Mouse (Mus musculus) MEL (cell line): ENCODE measurements at regions not wholly inside any gene's neighbourhood (a gene's known extent, or its start where the extent isn't known, plus 50 kb on each side); places are given as distances from the start of the nearest gene placed in this dataset.
A peak's percentile ranks its signal among the peaks of the same experiment; 100 is the strongest.

Experiments used
- DNase-seq: peaks from one replicate; pipeline ENCODE4 v3.0.0; 2011; ENCODE audit warnings: low read depth, low spot score
- H3K27ac ChIP-seq: 2 replicates; pipeline ENCODE4 v1.5.1; 2012; ENCODE audit warnings: low read depth, mild to moderate bottlenecking, control low read depth, low read length, moderate library complexity; ENCODE audit not compliant: control insufficient read depth
- H3K27me3 ChIP-seq, 2 experiments: fragments of 150-350 bp in 1 of 2; sonication (generic) in 1 of 2; 2 replicates each; pipeline ENCODE4 v1.6.1; 2012; ENCODE audit warnings: low read length in 2 of 2, mild to moderate bottlenecking in 2 of 2, improper control_type of control experiment in 1 of 2, moderate library complexity in 1 of 2; ENCODE audit not compliant: insufficient read depth in 2 of 2, control insufficient read depth in 1 of 2
- H3K36me3 ChIP-seq, 2 experiments: 2 replicates each; pipeline ENCODE4 v1.6.1; 2012 to 2014; ENCODE audit warnings: low read length in 2 of 2, improper control_type of control experiment in 1 of 2, inconsistent platforms in 1 of 2, mild to moderate bottlenecking in 1 of 2; ENCODE audit not compliant: insufficient read depth in 2 of 2, control insufficient read depth in 1 of 2
- H3K4me1 ChIP-seq, 2 experiments: fragments of 150-350 bp in 1 of 2; sonication (generic) in 1 of 2; 2 replicates each; pipeline ENCODE4 v1.6.1; 2012; ENCODE audit warnings: low read length in 2 of 2, improper control_type of control experiment in 1 of 2, mild to moderate bottlenecking in 1 of 2; ENCODE audit not compliant: insufficient read depth in 2 of 2, control insufficient read depth in 1 of 2
- H3K4me3 ChIP-seq, 2 experiments: fragments of 150-350 bp in 1 of 2; sonication (generic) in 1 of 2; 2 replicates each; pipeline ENCODE4 v1.5.1; 2012; ENCODE audit warnings: low read depth in 2 of 2, low read length in 2 of 2, mild to moderate bottlenecking in 2 of 2, moderate library complexity in 2 of 2, control low read depth in 1 of 2, improper control_type of control experiment in 1 of 2; ENCODE audit not compliant: control insufficient read depth in 1 of 2, insufficient read depth in 1 of 2
- H3K79me2 ChIP-seq: 2 replicates; pipeline ENCODE4 v1.6.1; 2012; ENCODE audit warnings: mild to moderate bottlenecking, low read length, moderate library complexity; ENCODE audit not compliant: control insufficient read depth, poor library complexity, insufficient read depth
- H3K9ac ChIP-seq: 2 replicates; pipeline ENCODE4 v1.6.1; 2012; ENCODE audit warnings: low read depth, mild to moderate bottlenecking, control low read depth, low read length, moderate library complexity; ENCODE audit not compliant: control insufficient read depth, poor library complexity, severe bottlenecking
- H3K9me3 ChIP-seq: fragments of 150-350 bp; sonication (generic); replicated peaks from 2 replicates; pipeline ENCODE4 v1.6.1; 2012; ENCODE audit warnings: mild to moderate bottlenecking, low read length, improper control_type of control experiment, moderate library complexity; ENCODE audit not compliant: insufficient read depth
- CHD2 ChIP-seq: IDR thresholded peaks from 2 replicates; pipeline ENCODE4 v1.6.1; 2011; ENCODE audit warnings: low read length, improper control_type of control experiment
- CTCF ChIP-seq, 3 experiments: IDR thresholded peaks in 2 of 3; conservative IDR thresholded peaks in 1 of 3; 2 replicates each; pipeline ENCODE4 v1.5.1; 2011 to 2012; ENCODE audit warnings: low read length in 3 of 3, low read depth in 2 of 3, mild to moderate bottlenecking in 2 of 3, improper control_type of control experiment in 1 of 3, inconsistent platforms in 1 of 3, mixed read lengths in 1 of 3, moderate library complexity in 1 of 3; ENCODE audit not compliant: control insufficient read depth in 1 of 3, insufficient read depth in 1 of 3, poor library complexity in 1 of 3, severe bottlenecking in 1 of 3
- E2F4 ChIP-seq: IDR thresholded peaks from 2 replicates; pipeline ENCODE4 v1.6.1; 2011; ENCODE audit warnings: low read depth, low read length, improper control_type of control experiment, borderline replicate concordance
- ELF1 ChIP-seq: IDR thresholded peaks from 2 replicates; pipeline ENCODE4 v1.6.1; 2014; ENCODE audit warnings: low read depth, mild to moderate bottlenecking, inconsistent platforms, low read length, improper control_type of control experiment, moderate library complexity
- ETS1 ChIP-seq: IDR thresholded peaks from 2 replicates; pipeline ENCODE4 v1.6.1; 2012; ENCODE audit warnings: low read depth, mild to moderate bottlenecking, inconsistent platforms, low read length, improper control_type of control experiment, moderate library complexity
- GABPA ChIP-seq: IDR thresholded peaks from 2 replicates; pipeline ENCODE4 v1.6.1; 2012; ENCODE audit warnings: low read depth, mild to moderate bottlenecking, inconsistent platforms, low read length, improper control_type of control experiment, moderate library complexity
- JUND ChIP-seq: IDR thresholded peaks from 2 replicates; pipeline ENCODE4 v1.6.1; 2011; ENCODE audit warnings: low read depth, mild to moderate bottlenecking, improper control_type of control experiment, low read length
- MXI1 ChIP-seq: IDR thresholded peaks from 2 replicates; pipeline ENCODE4 v1.6.1; 2011; ENCODE audit warnings: mild to moderate bottlenecking, low read depth, low read length, improper control_type of control experiment
- MYC ChIP-seq: IDR thresholded peaks from 2 replicates; pipeline ENCODE4 v1.6.1; 2011; ENCODE audit warnings: low read depth, mild to moderate bottlenecking, low read length, improper control_type of control experiment, moderate library complexity
- NRF1 ChIP-seq: IDR thresholded peaks from 2 replicates; pipeline ENCODE4 v1.6.1; 2014; ENCODE audit warnings: low read depth, mild to moderate bottlenecking, inconsistent platforms, low read length, improper control_type of control experiment, moderate library complexity; ENCODE audit not compliant: poor library complexity, insufficient read depth, severe bottlenecking
- POLR2A ChIP-seq, 2 experiments: IDR thresholded peaks; 2 replicates each; pipeline ENCODE4 v1.6.1; 2011 to 2012; ENCODE audit warnings: low read length in 2 of 2, mild to moderate bottlenecking in 2 of 2, control low read depth in 1 of 2, improper control_type of control experiment in 1 of 2, low read depth in 1 of 2, moderate library complexity in 1 of 2; ENCODE audit not compliant: control insufficient read depth in 1 of 2, insufficient read depth in 1 of 2, poor library complexity in 1 of 2
- POLR2AphosphoS2 ChIP-seq: IDR thresholded peaks from 2 replicates; pipeline ENCODE4 v1.6.1; 2011; ENCODE audit warnings: low read length, improper control_type of control experiment
- POLR2AphosphoS5 ChIP-seq: IDR thresholded peaks from 2 replicates; pipeline ENCODE4 v1.6.1; 2012; ENCODE audit warnings: low read depth, borderline replicate concordance, mild to moderate bottlenecking, inconsistent platforms, low read length, moderate library complexity, mixed read lengths
- RAD21 ChIP-seq: IDR thresholded peaks from 2 replicates; pipeline ENCODE4 v1.6.1; 2011; ENCODE audit warnings: mild to moderate bottlenecking, low read depth, low read length, improper control_type of control experiment
- TBP ChIP-seq: IDR thresholded peaks from 2 replicates; pipeline ENCODE4 v1.8.0; 2011; ENCODE audit warnings: low read depth, low read length, improper control_type of control experiment
- UBTF ChIP-seq: IDR thresholded peaks from 2 replicates; pipeline ENCODE4 v1.6.1; 2012; ENCODE audit warnings: low read depth, mild to moderate bottlenecking, inconsistent platforms, low read length, improper control_type of control experiment, moderate library complexity, borderline replicate concordance; ENCODE audit not compliant: insufficient read depth
- USF1 ChIP-seq: IDR thresholded peaks from 2 replicates; pipeline ENCODE4 v1.6.1; 2014; ENCODE audit warnings: low read depth, mild to moderate bottlenecking, inconsistent platforms, low read length, improper control_type of control experiment, moderate library complexity
- USF2 ChIP-seq, 2 experiments: IDR thresholded peaks; 2 replicates each; pipeline ENCODE4 v1.6.1; 2011 to 2012; ENCODE audit warnings: improper control_type of control experiment in 2 of 2, low read length in 2 of 2, borderline replicate concordance in 1 of 2, inconsistent platforms in 1 of 2, low read depth in 1 of 2, mild to moderate bottlenecking in 1 of 2; ENCODE audit not compliant: insufficient read depth in 1 of 2
- ZMIZ1 ChIP-seq: IDR thresholded peaks from 2 replicates; pipeline ENCODE4 v1.6.1; 2012; ENCODE audit warnings: low read depth, mild to moderate bottlenecking, inconsistent platforms, low read length, improper control_type of control experiment, moderate library complexity
- ZNF384 ChIP-seq: IDR thresholded peaks from 2 replicates; pipeline ENCODE4 v1.6.1; 2012; ENCODE audit warnings: low read depth, mild to moderate bottlenecking, inconsistent platforms, low read length, improper control_type of control experiment

GRCm38 (mm10) chr3:146338445-146338844 lies 66.0 kb upstream of the Ssx2ip start:
- H3K79me2 ChIP-seq = no peaks in the 10 kb centered on the region
- TF ChIP-seq USF1 (no peak), USF2 (IDR thresholded peaks at IDR 0.05; ENCODE audit: borderline replicate concordance in 1 of 2, insufficient read depth in 1 of 2, low read depth in 1 of 2, low read length in 2 of 2) (no peak), TBP (no peak), JUND (no peak), ETS1 (no peak), UBTF (no peak), E2F4 (no peak), ZMIZ1 (no peak), POLR2AphosphoS5 (no peak), CHD2 (no peak), ZNF384 (no peak), MXI1 (no peak), RAD21 (no peak), MYC (no peak), POLR2AphosphoS2 (no peak), POLR2A (IDR thresholded peaks at IDR 0.05; ENCODE audit: control insufficient read depth in 1 of 2, insufficient read depth in 1 of 2, low read depth in 1 of 2, low read length in 2 of 2, poor library complexity in 1 of 2) (no peak), NRF1 (no peak), ELF1 (no peak), GABPA (no peak)
- TF ChIP-seq, all 39 proteins: peak for 0
- DNase-seq = no peak
- Histone ChIP-seq H3K27me3 (peaks cover 0 to 8% of the 10 kb centered on the region in 2 experiments), H3K9ac (no peak overlapping the region), H3K9me3 (no peaks in the 10 kb centered on the region), H3K36me3 (no peaks in the 10 kb centered on the region), H3K27ac (no peak overlapping the region), H3K4me1 (peaks cover 0 to 4% of the 10 kb centered on the region in 2 experiments; a peak in 2 of 4 replicates), H3K4me3 (no peak overlapping the region)

DNA sequence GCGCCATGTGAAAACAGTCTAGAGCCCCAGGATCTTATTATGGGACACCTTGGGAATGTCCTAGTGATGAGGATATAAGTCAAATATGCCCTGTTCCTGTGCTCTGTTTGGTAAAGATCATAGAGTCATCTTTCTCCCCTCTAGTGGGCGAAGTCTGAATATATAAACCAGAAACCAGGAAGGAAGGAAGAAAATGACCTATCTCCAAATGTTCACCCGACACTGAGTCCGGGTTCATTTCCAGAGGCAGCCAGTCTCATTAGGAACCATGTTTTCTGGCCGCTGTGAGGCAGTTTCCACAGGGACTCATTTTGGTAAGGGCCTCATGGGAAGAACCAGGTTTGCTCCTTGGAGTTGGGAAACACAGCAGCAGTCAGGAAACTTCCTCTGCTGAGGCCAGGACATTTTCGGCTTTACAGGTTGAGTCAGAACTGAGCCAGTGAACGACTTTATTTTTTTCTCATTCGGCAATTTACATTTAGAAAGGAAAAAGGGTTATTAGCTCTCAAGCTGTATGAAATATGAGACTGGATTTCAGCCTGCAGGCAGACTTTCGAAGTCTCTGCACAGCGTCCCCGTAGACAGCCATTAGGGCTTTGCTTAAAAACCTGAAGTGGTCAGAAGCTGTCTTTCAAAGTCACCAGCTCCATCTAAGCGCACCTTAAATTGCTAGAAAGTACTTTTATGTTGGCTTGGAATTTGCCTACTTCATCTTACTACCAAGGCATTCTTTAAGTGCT lies 64.0 kb upstream of the Ssx2ip start:
- peaks cover 0 to 8% of the 10 kb centered on the region in 2 experiments for H3K27me3 ChIP-seq
- no peak overlapping the region for H3K27ac ChIP-seq
- TF ChIP-seq POLR2AphosphoS5 (no peak), CTCF (IDR thresholded peaks at IDR 0.05 in 2 of 3, conservative IDR thresholded peaks at IDR 0.05 in 1 of 3; ENCODE audit: control insufficient read depth in 1 of 3, insufficient read depth in 1 of 3, low read depth in 2 of 3, low read length in 3 of 3, poor library complexity in 1 of 3, severe bottlenecking in 1 of 3) (peak in 1 of 3 experiments; percentile 12; a peak in 1 of 6 replicates)
- TF ChIP-seq, all 39 proteins: peak for 1
- H3K9me3 ChIP-seq = no peaks in the 10 kb centered on the region
- H3K79me2 ChIP-seq = no peaks in the 10 kb centered on the region
- DNase-seq = peak; percentile 17
- no peaks in the 10 kb centered on the region for H3K4me1 ChIP-seq
- H3K4me3 ChIP-seq = no peak overlapping the region
- no peaks in the 10 kb centered on the region for H3K36me3 ChIP-seq
- H3K9ac ChIP-seq = no peak overlapping the region
